ENCODE assay signal across 25 mouse cellular contexts in genomic region chr6:53161627-53162026, GRCm38 (mm10).
"Had no signal": no experiment of that assay in that cellular context is flagged by ENCODE, and none has a peak within 500 bp of the region (broad histone marks: within the 10 kb centered on the region; RNA-seq: fewer than 3 reads in every experiment).

No protein-coding gene starts in this region.

- DNase-seq: forebrain, postnatal 0 days; gastrocnemius, postnatal 14 days; gastrocnemius, postnatal 36 days; heart, adult 11 months; heart, adult 2 months; heart, postnatal 14 days; heart, postnatal 36 days; kidney, adult 18-20 months; kidney, adult 8-10 months; kidney, postnatal 10 days; kidney, postnatal 25 days; kidney, postnatal 4 days had no signal

- H3K9me3 ChIP-seq: heart, embryonic 13.5 days; heart, embryonic 15.5 days; hindbrain, embryonic 12.5 days; intestine, embryonic 15.5 days; limb, embryonic 10.5 days; limb, embryonic 12.5 days had no signal

- H3K36me3 ChIP-seq: heart, embryonic 13.5 days; heart, embryonic 15.5 days; hindbrain, embryonic 12.5 days; intestine, embryonic 15.5 days; limb, embryonic 10.5 days; limb, embryonic 12.5 days had no signal

- ATAC-seq: forebrain, postnatal 0 days; hindbrain, embryonic 16.5 days; inflammation-experienced regulatory T-cells, adult 6 months; intestine, embryonic 15.5 days; intestine, postnatal 0 days had no signal

- H3K4me2 ChIP-seq: heart, embryonic 11.5 days; heart, embryonic 13.5 days; heart, embryonic 15.5 days; hindbrain, embryonic 12.5 days; hindbrain, embryonic 14.5 days; intestine, embryonic 15.5 days; limb, embryonic 12.5 days had no signal

- H3K4me3 ChIP-seq: heart, adult 2 months; heart, embryonic 13.5 days; heart, embryonic 15.5 days; hindbrain, embryonic 12.5 days; intestine, embryonic 15.5 days; layer of hippocampus, adult 2 months; left cerebral cortex, adult 2 months; limb, embryonic 10.5 days; limb, embryonic 12.5 days had no signal

- H3K27me3 ChIP-seq: heart, embryonic 15.5 days; hindbrain, embryonic 12.5 days; intestine, embryonic 15.5 days; limb, embryonic 12.5 days had no signal

- H3K27ac ChIP-seq: heart, adult 2 months; heart, embryonic 13.5 days; heart, embryonic 15.5 days; hindbrain, embryonic 12.5 days; hindbrain, embryonic 14.5 days; intestine, embryonic 15.5 days; layer of hippocampus, adult 2 months; left cerebral cortex, adult 2 months; limb, embryonic 10.5 days; limb, embryonic 12.5 days had no signal

- H3K4me1 ChIP-seq: intestine, embryonic 15.5 days had no signal

- H3K9ac ChIP-seq: forebrain, postnatal 0 days; heart, embryonic 13.5 days; heart, embryonic 15.5 days; hindbrain, embryonic 12.5 days; hindbrain, embryonic 14.5 days; intestine, embryonic 15.5 days; limb, embryonic 12.5 days had no signal
